Mouse (Mus musculus) megakaryocyte, adult 5-6 weeks (primary cell): ENCODE results near the gene Sp7. TPM values are rescaled to one million over a fixed set of nuclear protein-coding genes. Genes with fewer than 3 reads are reported as not detected.
"Not testable (repeated sequence)": the region's sequence is repeated elsewhere in the genome, so short reads cannot be mapped to it uniquely, and the experiment has no call there.

ENCODE experiments used
- ATAC-seq: 2 replicates; pipeline ENCODE4 v1.8.0; 2016; ENCODE audit warnings: mild to moderate bottlenecking, inconsistent platforms; ENCODE audit not compliant: poor library complexity, severe bottlenecking
- total RNA-seq, 2 experiments: library from RNA; stranded (forward) in 1 of 2; stranded (reverse) in 1 of 2; fragments of 153-499, 151-499 nt in 1 of 2; fragments of 221-1000, 200-1000 nt in 1 of 2; gene quantifications; 2 replicates each; pipeline versions ENCODE4 v1.2.3 to v1.2.4; 2015 to 2017

Sp7 gene
- total RNA-seq, 2 experiments from 2014 or later: not detected

GRCm38 (mm10) chr15:102350138-102350941, 16.6 kb downstream of the Sp7 start, which contains the start of gene Aaas:
Gene Aaas, minus strand, starts transcription at chr15:102350771.
- peak; percentile 98 for ATAC-seq

GRCm38 (mm10) chr15:102346444-102346843, 20.5 kb downstream of the Sp7 start:
- no peak for ATAC-seq

GRCm38 (mm10) chr15:102344490-102344889, 22.5 kb downstream of the Sp7 start:
- ATAC-seq: no peak

GRCm38 (mm10) chr15:102341580-102341979, 25.4 kb downstream of the Sp7 start:
- peak; percentile 67 for ATAC-seq

GRCm38 (mm10) chr15:102339612-102340011, 27.4 kb downstream of the Sp7 start:
- ATAC-seq: no peak

- no peak for ATAC-seq
Measured at GRCm38 (mm10) chr15:102336946-102337345, 30.0 kb downstream of the Sp7 start.

GRCm38 (mm10) chr15:102335925-102336324, 31.1 kb downstream of the Sp7 start:
- not testable (repeated sequence) for ATAC-seq

- ATAC-seq: no peak
Measured at GRCm38 (mm10) chr15:102335254-102335653, 31.7 kb downstream of the Sp7 start.

GRCm38 (mm10) chr15:102331610-102332015, 35.4 kb downstream of the Sp7 start, which contains the start of gene Myg1:
Gene Myg1, plus strand, starts transcription at chr15:102331709.
- ATAC-seq: peak; percentile 97

- no peak for ATAC-seq
Measured at GRCm38 (mm10) chr15:102326892-102327291, 40.1 kb downstream of the Sp7 start.

GRCm38 (mm10) chr15:102326022-102326576, 40.9 kb downstream of the Sp7 start, which contains the start of gene Pfdn5:
Gene Pfdn5, plus strand, starts transcription at chr15:102326116.
- peak; percentile 100 for ATAC-seq

GRCm38 (mm10) chr15:102324654-102325473, 42.1 kb downstream of the Sp7 start:
- no peak for ATAC-seq

- peak; percentile 93 for ATAC-seq
Measured at GRCm38 (mm10) chr15:102316263-102316662, 50.7 kb downstream of the Sp7 start.

- ATAC-seq: no peak
Measured at GRCm38 (mm10) chr15:102315292-102315691, 51.7 kb downstream of the Sp7 start.

GRCm38 (mm10) chr15:102311489-102311888, 55.5 kb downstream of the Sp7 start:
- ATAC-seq: peak; percentile 82

GRCm38 (mm10) chr15:102310074-102310845, 56.7 kb downstream of the Sp7 start:
- no peak for ATAC-seq

- ATAC-seq: no peak
Measured at GRCm38 (mm10) chr15:102308717-102309116, 58.3 kb downstream of the Sp7 start.
